Mouse (Mus musculus): Measurements from ENCODE around the gene Bora.

Gene Bora

GRCm38 (mm10) chr14:99063091-99063490, 17.1 kb downstream of the Bora start:
- DNase-seq (ENCODE audit: low spot score in 2 of 2) = no peak

- no peak for DNase-seq (ENCODE audit: low spot score in 2 of 2)
Observed at GRCm38 (mm10) chr14:99071146-99071545, 25.1 kb downstream of the Bora start.

- DNase-seq (ENCODE audit: low spot score in 2 of 2) = no peak
Observed at GRCm38 (mm10) chr14:99088947-99089346, 42.9 kb downstream of the Bora start.

GRCm38 (mm10) chr14:99099267-99099966, 53.4 kb downstream of the Bora start, which contains the start of the genes Pibf1 and Dis3:
Pibf1 (plus strand) TSS chr14:99099424.
Dis3 (minus strand) TSS chr14:99099770.
- peak; percentile 99 to 100 for DNase-seq (ENCODE audit: low spot score in 2 of 2)

GRCm38 (mm10) chr14:99099967-99100587, 54.1 kb downstream of the Bora start:
- DNase-seq (ENCODE audit: low spot score in 2 of 2) = peak; percentile 33 to 34

GRCm38 (mm10) chr14:99103050-99103449, 57.0 kb downstream of the Bora start:
- no peak for DNase-seq (ENCODE audit: low spot score in 2 of 2)

- DNase-seq (ENCODE audit: low spot score in 2 of 2) = no peak
Observed at GRCm38 (mm10) chr14:99104542-99105123, 58.6 kb downstream of the Bora start.

GRCm38 (mm10) chr14:99106671-99107070, 60.6 kb downstream of the Bora start:
- no peak for DNase-seq (ENCODE audit: low spot score in 2 of 2)

GRCm38 (mm10) chr14:99107631-99108187, 61.7 kb downstream of the Bora start:
- DNase-seq (ENCODE audit: low spot score in 2 of 2) = no peak

GRCm38 (mm10) chr14:99108762-99109161, 62.7 kb downstream of the Bora start:
- no peak for DNase-seq (ENCODE audit: low spot score in 2 of 2)

- no peak for DNase-seq (ENCODE audit: low spot score in 2 of 2)
Observed at GRCm38 (mm10) chr14:99117576-99117975, 71.6 kb downstream of the Bora start.

GRCm38 (mm10) chr14:99121584-99122339, 75.7 kb downstream of the Bora start:
- DNase-seq (ENCODE audit: low spot score in 2 of 2) = no peak

- no peak for DNase-seq (ENCODE audit: low spot score in 2 of 2)
Observed at GRCm38 (mm10) chr14:99124076-99124475, 78.1 kb downstream of the Bora start.
